Mouse (Mus musculus) layer of hippocampus, postnatal 14 days (tissue): ENCODE data around the gene Rara. TPM values are rescaled to one million over a fixed set of nuclear protein-coding genes. Genes with fewer than 3 reads are reported as not detected.

Experiments used
- DNase-seq, 2 experiments: peaks; one replicate each; pipeline ENCODE4 v3.0.0; 2021 to 2022; ENCODE audit warnings: low spot score in 2 of 2, mixed read lengths in 1 of 2
- total RNA-seq, 2 experiments: library from RNA; stranded (reverse); gene quantifications; 2 replicates each; pipeline ENCODE4 v1.2.3; 2021

The Rara gene
- total RNA-seq, 2 experiments from 2014 or later, result 20.2 to 20.3 TPM

- peak in 1 of 2 experiments; percentile 73 for DNase-seq
Observed at GRCm38 (mm10) chr11:98951026-98951906, 23.6 kb downstream of the Rara start.

- DNase-seq, result no peak
Observed at GRCm38 (mm10) chr11:98952111-98952510, 24.5 kb downstream of the Rara start.

GRCm38 (mm10) chr11:98952736-98953135 lies 25.1 kb downstream of the Rara start:
- DNase-seq, result no peak

- no peak for DNase-seq
Observed at GRCm38 (mm10) chr11:98953361-98953760, 25.7 kb downstream of the Rara start.

- no peak for DNase-seq
Observed at GRCm38 (mm10) chr11:98953835-98954320, 26.3 kb downstream of the Rara start.

GRCm38 (mm10) chr11:98954373-98954772 lies 26.8 kb downstream of the Rara start:
- DNase-seq, result no peak

GRCm38 (mm10) chr11:98954801-98955706 lies 27.4 kb downstream of the Rara start:
- DNase-seq, result no peak

- no peak for DNase-seq
Observed at GRCm38 (mm10) chr11:98955707-98956235, 28.2 kb downstream of the Rara start.

- no peak for DNase-seq
Observed at GRCm38 (mm10) chr11:98956340-98956739, 28.7 kb downstream of the Rara start.

- DNase-seq, result no peak
Observed at GRCm38 (mm10) chr11:98959437-98960312, 32.1 kb downstream of the Rara start.

GRCm38 (mm10) chr11:98960313-98960906 lies 32.8 kb downstream of the Rara start:
- no peak for DNase-seq

- DNase-seq, result no peak
Observed at GRCm38 (mm10) chr11:98961051-98961592, 33.5 kb downstream of the Rara start.

GRCm38 (mm10) chr11:98961766-98962165 lies 34.1 kb downstream of the Rara start:
- DNase-seq, result no peak

- DNase-seq, result no peak
Observed at GRCm38 (mm10) chr11:98962421-98963095, 34.9 kb downstream of the Rara start.

- DNase-seq, result peak in 1 of 2 experiments; percentile 70
Observed at GRCm38 (mm10) chr11:98963191-98964021, 35.8 kb downstream of the Rara start.

GRCm38 (mm10) chr11:98964201-98964615 lies 36.6 kb downstream of the Rara start:
- DNase-seq, result no peak

- no peak for DNase-seq
Observed at GRCm38 (mm10) chr11:98964616-98965415, 37.2 kb downstream of the Rara start.
